Mouse (Mus musculus): ENCODE results near the gene Ccdc148.

Gene Ccdc148

GRCm38 (mm10) chr2:58783526-58783925, 377.0 kb downstream of the Ccdc148 start:
- no peak for DNase-seq (ENCODE audit: low spot score in 2 of 2)

GRCm38 (mm10) chr2:58778986-58779495, 381.4 kb downstream of the Ccdc148 start:
- DNase-seq (ENCODE audit: low spot score in 2 of 2), result no peak

DNA sequence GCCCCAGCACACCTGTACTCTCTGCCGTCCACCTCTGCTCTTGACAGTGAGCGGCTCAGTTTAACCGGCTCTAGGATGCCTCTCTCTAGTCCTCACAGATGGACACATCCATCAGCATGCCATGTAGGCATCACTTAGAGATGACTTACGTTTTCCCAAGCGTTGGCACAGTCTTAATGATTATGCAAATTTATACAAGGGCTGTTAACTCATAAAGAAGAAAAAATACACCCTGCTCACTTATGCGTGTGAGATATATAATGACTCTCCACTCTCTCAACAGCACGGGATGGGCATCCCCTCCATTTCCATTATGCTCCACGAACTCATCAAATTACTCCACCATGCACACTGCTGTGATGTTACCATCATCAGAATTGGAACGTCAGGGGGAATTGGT, 386.6 kb downstream of the Ccdc148 start:
- DNase-seq (ENCODE audit: low spot score in 2 of 2), result no peak

Measured in frontal cortex, postnatal 10 days (tissue).